Mouse (Mus musculus): ENCODE data around the gene Pi16. TPM values are rescaled to one million over a fixed set of nuclear protein-coding genes. Genes with fewer than 3 reads are reported as not detected.

The Pi16 gene
- polyA plus RNA-seq, 1 experiment from 2014 or later, result 1.2 TPM

- 92% methylated on average over 4 of the region's 4 CpGs for WGBS
- Histone ChIP-seq H3K27me3 (replicated peaks; ENCODE audit: control insufficient read depth, insufficient read depth, low read length) (no peaks in the 10 kb centered on the region), H3K36me3 (ENCODE audit: control insufficient read depth, insufficient read depth, low read length) (peaks cover 67% of the 10 kb centered on the region), H3K9ac (ENCODE audit: low read length) (no peak overlapping the region), H3K9me3 (replicated peaks; ENCODE audit: control insufficient read depth, low read length) (no peaks in the 10 kb centered on the region), H3K4me1 (ENCODE audit: control insufficient read depth, insufficient read depth, low read length) (peaks cover 10% of the 10 kb centered on the region), H3K4me2 (ENCODE audit: low read length) (no peak overlapping the region), H3K27ac (ENCODE audit: low read depth, low read length) (no peak overlapping the region), H3K4me3 (ENCODE audit: low read depth, low read length) (no peak overlapping the region)
- DNase-seq (ENCODE audit: low spot score), result no peak
- ATAC-seq, result no peak
Measured at GRCm38 (mm10) chr17:29332186-29332685, 14.8 kb downstream of the Pi16 start.

- peaks cover 93% of the 10 kb centered on the region for H3K36me3 ChIP-seq (ENCODE audit: control insufficient read depth, insufficient read depth, low read length)
- ATAC-seq, result no peak
- no peak overlapping the region for H3K27ac ChIP-seq (ENCODE audit: low read depth, low read length)
- no peak overlapping the region for H3K9ac ChIP-seq (ENCODE audit: low read length)
- no peak overlapping the region for H3K4me3 ChIP-seq (ENCODE audit: low read depth, low read length)
- H3K9me3 ChIP-seq (replicated peaks; ENCODE audit: control insufficient read depth, low read length), result no peaks in the 10 kb centered on the region
- 94% methylated on average over 19 of the region's 19 CpGs for WGBS
- no peaks in the 10 kb centered on the region for H3K27me3 ChIP-seq (replicated peaks; ENCODE audit: control insufficient read depth, insufficient read depth, low read length)
- peaks cover 3% of the 10 kb centered on the region; the same call in 1 of the 2 replicates for H3K4me1 ChIP-seq (ENCODE audit: control insufficient read depth, insufficient read depth, low read length)
- no peak overlapping the region for H3K4me2 ChIP-seq (ENCODE audit: low read length)
- DNase-seq (ENCODE audit: low spot score), result no peak
Measured at GRCm38 (mm10) chr17:29336266-29336990, 18.9 kb downstream of the Pi16 start.

GRCm38 (mm10) chr17:29337979-29338823, 20.7 kb downstream of the Pi16 start:
- Histone ChIP-seq H3K27me3 (replicated peaks; ENCODE audit: control insufficient read depth, insufficient read depth, low read length) (no peaks in the 10 kb centered on the region), H3K36me3 (ENCODE audit: control insufficient read depth, insufficient read depth, low read length) (peaks cover 89% of the 10 kb centered on the region), H3K27ac (ENCODE audit: low read depth, low read length) (peak overlapping the region; percentile 67), H3K9ac (ENCODE audit: low read length) (no peak overlapping the region), H3K4me2 (ENCODE audit: low read length) (no peak overlapping the region), H3K9me3 (replicated peaks; ENCODE audit: control insufficient read depth, low read length) (no peaks in the 10 kb centered on the region), H3K4me1 (ENCODE audit: control insufficient read depth, insufficient read depth, low read length) (peaks cover 5% of the 10 kb centered on the region), H3K4me3 (ENCODE audit: low read depth, low read length) (no peak overlapping the region)
- ATAC-seq, result peak; percentile 65
- 70% methylated on average over 9 of the region's 9 CpGs for WGBS
- DNase-seq (ENCODE audit: low spot score), result peak; percentile 75

- no peak overlapping the region for H3K4me2 ChIP-seq (ENCODE audit: low read length)
- H3K9ac ChIP-seq (ENCODE audit: low read length), result no peak overlapping the region
- peaks cover 89% of the 10 kb centered on the region for H3K36me3 ChIP-seq (ENCODE audit: control insufficient read depth, insufficient read depth, low read length)
- peak overlapping the region; percentile 67 for H3K27ac ChIP-seq (ENCODE audit: low read depth, low read length)
- H3K4me1 ChIP-seq (ENCODE audit: control insufficient read depth, insufficient read depth, low read length), result peaks cover 5% of the 10 kb centered on the region
- ATAC-seq (no peak), DNase-seq (ENCODE audit: low spot score) (no peak)
- WGBS, result 84% methylated on average over 11 of the region's 11 CpGs
- no peaks in the 10 kb centered on the region for H3K9me3 ChIP-seq (replicated peaks; ENCODE audit: control insufficient read depth, low read length)
- no peaks in the 10 kb centered on the region for H3K27me3 ChIP-seq (replicated peaks; ENCODE audit: control insufficient read depth, insufficient read depth, low read length)
- H3K4me3 ChIP-seq (ENCODE audit: low read depth, low read length), result no peak overlapping the region
Measured at GRCm38 (mm10) chr17:29339170-29339768, 21.8 kb downstream of the Pi16 start.

GRCm38 (mm10) chr17:29340406-29341261, 23.2 kb downstream of the Pi16 start:
- Histone ChIP-seq H3K4me1 (ENCODE audit: control insufficient read depth, insufficient read depth, low read length) (peaks cover 9% of the 10 kb centered on the region), H3K27ac (ENCODE audit: low read depth, low read length) (no peak overlapping the region), H3K4me3 (ENCODE audit: low read depth, low read length) (no peak overlapping the region), H3K9me3 (replicated peaks; ENCODE audit: control insufficient read depth, low read length) (no peaks in the 10 kb centered on the region), H3K4me2 (ENCODE audit: low read length) (no peak overlapping the region), H3K27me3 (replicated peaks; ENCODE audit: control insufficient read depth, insufficient read depth, low read length) (no peaks in the 10 kb centered on the region), H3K36me3 (ENCODE audit: control insufficient read depth, insufficient read depth, low read length) (peaks cover 79% of the 10 kb centered on the region), H3K9ac (ENCODE audit: low read length) (no peak overlapping the region)
- DNase-seq (ENCODE audit: low spot score) (no peak), ATAC-seq (no peak)
- WGBS, result 88% methylated on average over 18 of the region's 18 CpGs

- Histone ChIP-seq H3K36me3 (ENCODE audit: control insufficient read depth, insufficient read depth, low read length) (peaks cover 69% of the 10 kb centered on the region), H3K4me1 (ENCODE audit: control insufficient read depth, insufficient read depth, low read length) (peaks cover 17% of the 10 kb centered on the region), H3K27ac (ENCODE audit: low read depth, low read length) (peak overlapping the region; percentile 69; the same call in 1 of the 2 replicates), H3K9me3 (replicated peaks; ENCODE audit: control insufficient read depth, low read length) (no peaks in the 10 kb centered on the region), H3K27me3 (replicated peaks; ENCODE audit: control insufficient read depth, insufficient read depth, low read length) (no peaks in the 10 kb centered on the region), H3K4me2 (ENCODE audit: low read length) (no peak overlapping the region), H3K9ac (ENCODE audit: low read length) (peak overlapping the region; percentile 47), H3K4me3 (ENCODE audit: low read depth, low read length) (no peak overlapping the region)
- DNase-seq (ENCODE audit: low spot score), result peak; percentile 52
- WGBS, result 18% methylated on average over 9 of the region's 9 CpGs
- ATAC-seq, result no peak
Measured at GRCm38 (mm10) chr17:29341591-29342003, 24.1 kb downstream of the Pi16 start.

GRCm38 (mm10) chr17:29342010-29342910, 24.8 kb downstream of the Pi16 start:
- Histone ChIP-seq H3K9ac (ENCODE audit: low read length) (peak overlapping the region; percentile 47), H3K27me3 (replicated peaks; ENCODE audit: control insufficient read depth, insufficient read depth, low read length) (no peaks in the 10 kb centered on the region), H3K4me2 (ENCODE audit: low read length) (no peak overlapping the region), H3K4me3 (ENCODE audit: low read depth, low read length) (no peak overlapping the region), H3K4me1 (ENCODE audit: control insufficient read depth, insufficient read depth, low read length) (peaks cover 17% of the 10 kb centered on the region), H3K36me3 (ENCODE audit: control insufficient read depth, insufficient read depth, low read length) (peaks cover 63% of the 10 kb centered on the region), H3K27ac (ENCODE audit: low read depth, low read length) (peak overlapping the region; percentile 69; the same call in 1 of the 2 replicates), H3K9me3 (replicated peaks; ENCODE audit: control insufficient read depth, low read length) (no peaks in the 10 kb centered on the region)
- WGBS, result 54% methylated on average over 13 of the region's 13 CpGs
- ATAC-seq (no peak), DNase-seq (ENCODE audit: low spot score) (no peak)
